Mouse (Mus musculus) CD4-positive, CD25-positive, alpha-beta regulatory T cell, adult 4 months (primary cell): ENCODE measurements around the gene Slc39a11. TPM values are rescaled to one million over a fixed set of nuclear protein-coding genes. Genes with fewer than 3 reads are reported as not detected.
A peak's percentile ranks its signal among the peaks of the same experiment; 100 is the strongest.

Source experiments
- ATAC-seq: one replicate; pipeline ENCODE4 v1.8.0; 2017
- polyA plus RNA-seq, 2 experiments: library from polyadenylated mRNA; unstranded; fragments of 100-300 nt; shearing (Covaris generic); gene quantifications; one replicate each; pipeline ENCODE4 v1.2.1; 2017

The Slc39a11 gene
- polyA plus RNA-seq, 2 experiments from 2014 or later = 12.0 to 17.9 TPM

DNA sequence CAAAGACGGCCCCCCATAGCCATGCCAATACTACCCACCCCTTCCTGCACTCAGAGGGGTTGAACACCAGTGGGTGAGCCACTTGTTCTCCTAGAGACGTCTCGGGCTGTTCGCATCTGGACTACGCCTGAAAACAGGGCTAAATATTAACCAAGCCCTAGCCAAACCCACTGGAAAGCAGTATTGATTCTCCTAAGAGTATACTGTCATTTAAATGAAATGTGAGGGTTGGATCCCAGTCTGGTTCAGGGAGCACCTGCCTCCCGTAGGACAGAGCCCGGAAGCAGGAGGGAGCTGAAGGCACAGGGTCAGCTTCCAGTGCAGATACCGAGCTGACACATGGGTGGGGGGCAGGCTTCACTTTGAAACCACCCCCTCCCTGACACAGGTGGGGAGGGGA lies 18.0 kb downstream of the Slc39a11 start:
- ATAC-seq = no peak

DNA sequence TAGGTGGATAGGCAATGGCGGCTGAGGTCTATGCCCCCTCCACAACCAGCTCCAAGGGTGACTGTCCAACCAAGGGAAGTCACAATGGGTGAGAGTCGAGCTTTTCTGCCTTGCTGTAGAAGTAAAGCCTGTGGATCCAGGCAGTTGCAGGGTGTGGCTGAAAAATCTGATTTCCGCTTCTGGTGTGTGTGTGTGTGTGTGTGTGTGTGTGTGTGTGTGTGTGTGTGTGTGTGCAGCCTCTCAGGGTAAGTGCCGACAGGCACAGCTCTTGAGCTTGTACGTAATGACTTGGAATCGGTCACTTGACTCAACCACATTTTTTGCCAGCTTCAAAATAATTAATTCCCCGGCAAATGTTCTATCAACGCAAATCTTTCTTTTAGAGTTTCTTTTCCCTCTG lies 18.6 kb downstream of the Slc39a11 start:
- ATAC-seq = no peak

DNA sequence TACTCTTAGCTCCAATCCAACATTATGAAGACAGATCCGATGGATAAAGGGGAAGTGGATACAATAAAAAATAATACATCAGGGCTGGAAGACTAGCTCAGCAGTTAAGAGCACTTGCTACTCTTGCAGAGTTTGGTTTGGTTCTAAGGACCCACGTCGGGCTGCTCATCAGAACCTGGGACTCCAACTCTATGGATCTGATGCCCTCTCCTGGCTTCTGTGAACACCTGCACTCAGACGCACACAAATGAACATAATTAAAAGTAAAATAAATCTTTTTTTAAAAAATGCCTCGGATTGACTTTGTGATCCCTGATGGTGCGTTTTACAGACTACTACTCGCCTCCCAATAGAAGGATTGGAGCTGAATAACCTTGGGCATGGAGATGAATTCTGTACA lies 19.2 kb downstream of the Slc39a11 start:
- ATAC-seq = no peak

DNA sequence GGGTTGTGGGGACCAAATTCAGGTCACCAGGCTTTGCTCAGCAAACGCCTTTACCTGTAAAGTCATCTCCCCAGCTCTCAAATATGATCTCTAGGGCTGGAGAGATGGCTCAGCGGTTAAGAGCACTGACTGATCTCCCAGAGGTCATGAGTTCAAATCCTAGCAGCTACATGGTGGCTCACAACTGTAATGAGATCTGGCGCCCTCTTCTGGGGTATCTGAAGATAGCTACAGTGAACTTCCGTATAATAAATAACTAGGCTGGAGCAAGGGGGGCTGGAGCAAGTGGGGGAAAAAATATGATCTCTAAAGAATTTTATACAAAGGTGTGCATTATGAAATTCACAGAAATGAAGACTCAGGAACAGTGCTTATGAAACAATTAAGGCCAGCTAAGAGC lies 22.1 kb downstream of the Slc39a11 start:
- ATAC-seq = no peak

DNA sequence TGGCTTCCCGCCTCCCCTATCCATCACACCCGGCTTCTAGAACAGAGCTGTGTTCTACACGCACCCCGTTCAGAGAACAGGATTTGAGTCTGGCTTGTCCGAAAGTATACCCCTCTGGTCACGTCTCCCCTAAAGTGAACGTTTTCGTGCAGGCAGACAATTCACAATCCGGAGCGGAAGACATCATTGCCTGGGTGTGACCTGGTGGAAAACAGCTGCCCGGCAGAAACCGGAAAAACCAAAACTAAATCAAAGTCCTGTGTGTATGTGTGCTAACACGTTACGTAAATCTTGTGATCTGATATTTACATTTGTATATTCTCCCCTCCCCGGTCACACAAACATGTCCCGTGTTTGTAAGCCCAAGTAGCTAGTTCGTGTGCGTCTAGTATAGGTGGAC lies 24.4 kb downstream of the Slc39a11 start:
- no peak for ATAC-seq

DNA sequence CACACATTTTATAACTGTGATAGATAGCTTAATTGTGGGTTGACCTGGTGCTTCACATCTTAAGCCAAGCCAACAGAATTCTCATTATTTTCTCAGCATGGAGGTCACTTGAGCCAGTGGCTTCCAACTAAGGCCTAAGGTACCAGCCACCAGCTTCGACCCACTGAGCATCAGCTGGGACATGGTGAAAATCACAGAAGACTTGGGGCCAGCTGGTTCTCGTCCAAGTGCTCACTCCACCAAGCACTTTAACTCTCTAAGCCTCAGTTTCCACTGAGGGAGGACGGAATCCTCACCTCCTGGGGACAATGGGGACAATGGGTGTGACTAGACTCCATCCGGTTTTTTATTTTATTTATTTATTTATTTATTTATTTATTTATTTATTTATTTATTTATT lies 27.9 kb downstream of the Slc39a11 start:
- no peak for ATAC-seq

DNA sequence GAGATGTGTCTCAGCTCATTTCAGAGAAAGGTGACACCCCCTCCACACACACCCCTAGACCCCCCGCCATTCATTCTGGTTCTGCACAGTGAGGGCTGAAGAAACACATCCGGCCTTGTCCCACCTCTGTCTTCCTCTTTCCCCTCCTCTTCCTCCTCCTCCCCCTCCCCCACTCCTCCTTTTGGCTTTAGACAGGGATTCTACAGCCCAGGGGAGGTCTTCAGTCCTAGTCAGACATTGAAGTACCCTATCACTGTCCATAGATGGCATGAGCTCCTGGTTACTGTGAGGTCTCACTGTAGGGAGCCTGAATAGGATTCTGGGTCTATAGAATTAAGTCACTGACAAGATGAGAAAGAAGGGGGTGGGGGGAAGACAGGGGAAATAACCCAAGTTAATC lies 28.9 kb downstream of the Slc39a11 start:
- no peak for ATAC-seq

DNA sequence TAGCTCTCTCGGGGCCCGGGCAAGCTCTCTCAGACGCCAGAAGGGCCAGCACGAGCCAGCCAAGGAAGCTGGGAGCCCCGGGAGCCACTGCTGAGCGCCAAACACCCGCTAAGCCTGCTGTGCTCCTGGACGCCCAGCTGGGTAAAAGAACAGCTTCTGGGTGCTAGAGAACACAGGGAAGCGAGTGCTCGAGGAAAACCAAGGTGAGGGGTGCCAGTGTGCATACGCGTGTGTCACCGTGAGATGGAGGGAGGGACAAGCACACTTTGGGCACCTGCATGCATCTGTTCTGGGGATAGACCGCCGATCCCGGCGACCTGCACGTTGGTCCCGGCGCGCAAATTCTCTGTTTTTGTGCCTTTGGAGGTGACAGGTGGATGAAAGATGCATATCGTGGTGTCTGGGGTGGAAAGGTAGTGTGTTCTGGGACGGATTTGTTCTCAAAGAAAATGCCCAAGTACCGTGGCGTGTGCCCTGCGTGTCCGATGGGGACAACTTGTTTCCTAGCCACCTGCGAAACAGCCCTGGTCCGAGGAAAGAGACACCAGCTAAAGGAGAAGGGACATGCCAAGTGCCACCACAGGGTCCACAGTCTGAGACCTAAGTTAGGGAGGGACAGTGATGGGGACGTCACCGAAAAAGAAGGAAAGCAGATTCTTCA lies 30.3 kb downstream of the Slc39a11 start:
- ATAC-seq = peak; percentile 19

DNA sequence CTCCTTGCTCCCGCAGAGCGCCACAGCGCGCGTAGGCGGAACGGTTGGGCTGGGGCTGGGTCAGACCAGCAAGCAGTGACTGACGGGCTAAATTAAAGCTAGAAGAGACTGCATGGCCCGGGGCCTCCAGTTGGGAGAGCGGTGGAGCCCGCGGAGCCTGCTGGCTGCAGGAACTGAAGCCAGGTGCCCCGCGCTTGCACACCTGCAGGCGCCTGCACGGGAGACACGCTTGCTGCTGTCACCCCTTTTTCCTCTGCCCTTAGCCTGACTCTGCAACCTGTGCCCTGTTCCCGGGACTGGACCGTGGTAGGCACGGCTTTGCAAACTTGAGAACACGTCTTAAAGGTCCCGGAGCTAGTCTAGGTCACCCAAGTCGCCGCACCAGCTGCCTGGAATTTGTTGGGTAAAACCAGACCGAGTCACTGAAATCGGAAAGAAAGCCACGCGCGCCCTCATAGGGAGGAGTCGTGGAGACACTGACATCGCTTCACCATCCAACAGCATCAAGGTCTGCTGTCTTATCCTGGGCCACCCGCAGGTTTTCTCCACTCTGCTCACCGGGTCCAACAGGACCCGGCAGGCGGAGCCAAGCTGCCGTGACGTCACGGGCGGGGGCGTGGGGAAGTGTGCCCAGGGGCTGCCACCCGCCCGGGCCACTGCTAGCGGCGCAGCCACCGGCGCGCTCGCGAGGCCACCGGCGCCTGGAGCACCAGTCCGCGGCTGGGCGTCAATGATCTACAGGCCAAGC lies 31.0 kb downstream of the Slc39a11 start, which contains the start of gene Sstr2:
Sstr2 (plus strand) TSS at position 671 of the 748 bp plus-strand sequence.
- ATAC-seq = peak; percentile 73

DNA sequence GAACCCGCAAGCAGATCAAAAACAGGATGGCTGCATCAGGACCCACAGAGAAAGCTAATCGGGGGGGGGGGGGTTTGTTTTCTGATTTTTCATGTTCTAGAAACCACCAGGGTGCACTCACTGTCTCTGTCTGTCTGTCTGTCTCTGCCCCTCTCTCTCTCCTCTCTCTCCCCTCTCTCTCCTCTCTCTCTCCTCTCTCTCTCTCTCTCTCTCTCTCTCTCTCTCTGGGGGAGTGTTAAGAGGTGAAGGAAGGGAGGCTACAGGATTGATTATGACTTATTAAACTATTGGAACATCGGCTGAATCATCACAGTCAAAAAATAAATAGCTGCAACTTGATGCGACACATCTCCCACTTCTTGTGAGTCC lies 31.6 kb downstream of the Slc39a11 start:
- no peak for ATAC-seq

DNA sequence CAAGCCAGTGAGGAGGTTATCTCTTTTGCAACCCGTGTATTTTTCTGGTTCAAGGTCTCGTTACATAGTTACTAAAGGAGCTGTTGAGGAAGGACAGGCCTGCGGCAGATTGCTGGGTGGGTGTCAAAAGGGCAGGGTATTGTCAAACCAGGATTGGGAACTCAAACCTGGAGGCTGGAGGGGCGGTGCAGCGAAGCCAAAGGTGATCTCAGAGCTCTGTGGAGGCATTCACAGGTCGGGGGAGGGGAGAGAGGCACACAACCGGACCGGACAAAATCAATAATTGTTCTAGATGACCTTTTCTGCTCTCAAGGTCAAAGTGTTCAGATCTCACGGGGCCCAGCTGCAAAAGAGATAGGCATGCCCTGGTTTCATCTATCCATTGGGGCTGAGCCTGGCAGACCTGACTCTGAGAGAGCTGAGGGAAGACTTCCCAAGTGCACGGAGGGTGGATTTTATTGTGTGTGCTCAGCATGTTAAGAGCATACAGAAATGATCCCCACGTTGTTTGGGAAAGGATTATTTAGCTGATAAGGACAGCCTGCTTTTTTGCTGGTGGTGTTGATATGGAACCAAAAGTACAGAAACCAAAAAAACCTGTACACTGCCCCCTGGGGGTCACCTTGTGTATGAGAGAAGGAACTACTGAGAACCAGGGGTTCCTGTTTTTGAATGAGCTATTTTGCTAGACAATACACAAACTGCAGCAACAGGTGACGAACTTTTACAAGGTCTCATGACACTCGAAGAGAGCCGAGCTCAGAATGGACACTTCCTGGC lies 32.6 kb downstream of the Slc39a11 start:
- ATAC-seq = peak; percentile 63

DNA sequence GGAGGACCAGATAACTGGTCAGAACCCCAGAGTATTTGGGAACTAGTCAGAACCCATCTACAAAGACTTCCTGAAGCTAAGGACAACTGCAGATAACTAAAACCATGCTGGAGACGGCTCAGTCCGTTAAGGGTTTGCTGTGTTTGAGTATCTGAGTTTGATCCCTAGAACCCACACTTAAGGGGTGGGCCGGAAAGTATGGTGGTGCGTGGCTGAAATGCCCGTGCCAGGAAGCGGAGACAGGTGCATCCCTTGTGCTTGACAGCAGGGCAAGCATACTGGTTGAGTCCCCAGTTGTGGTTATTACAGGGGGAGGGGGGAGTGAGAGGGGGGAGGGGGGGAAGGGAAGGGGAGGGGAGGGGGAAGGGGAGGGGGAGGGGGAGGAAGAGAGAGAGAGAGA lies 35.4 kb downstream of the Slc39a11 start:
- ATAC-seq = no peak

DNA sequence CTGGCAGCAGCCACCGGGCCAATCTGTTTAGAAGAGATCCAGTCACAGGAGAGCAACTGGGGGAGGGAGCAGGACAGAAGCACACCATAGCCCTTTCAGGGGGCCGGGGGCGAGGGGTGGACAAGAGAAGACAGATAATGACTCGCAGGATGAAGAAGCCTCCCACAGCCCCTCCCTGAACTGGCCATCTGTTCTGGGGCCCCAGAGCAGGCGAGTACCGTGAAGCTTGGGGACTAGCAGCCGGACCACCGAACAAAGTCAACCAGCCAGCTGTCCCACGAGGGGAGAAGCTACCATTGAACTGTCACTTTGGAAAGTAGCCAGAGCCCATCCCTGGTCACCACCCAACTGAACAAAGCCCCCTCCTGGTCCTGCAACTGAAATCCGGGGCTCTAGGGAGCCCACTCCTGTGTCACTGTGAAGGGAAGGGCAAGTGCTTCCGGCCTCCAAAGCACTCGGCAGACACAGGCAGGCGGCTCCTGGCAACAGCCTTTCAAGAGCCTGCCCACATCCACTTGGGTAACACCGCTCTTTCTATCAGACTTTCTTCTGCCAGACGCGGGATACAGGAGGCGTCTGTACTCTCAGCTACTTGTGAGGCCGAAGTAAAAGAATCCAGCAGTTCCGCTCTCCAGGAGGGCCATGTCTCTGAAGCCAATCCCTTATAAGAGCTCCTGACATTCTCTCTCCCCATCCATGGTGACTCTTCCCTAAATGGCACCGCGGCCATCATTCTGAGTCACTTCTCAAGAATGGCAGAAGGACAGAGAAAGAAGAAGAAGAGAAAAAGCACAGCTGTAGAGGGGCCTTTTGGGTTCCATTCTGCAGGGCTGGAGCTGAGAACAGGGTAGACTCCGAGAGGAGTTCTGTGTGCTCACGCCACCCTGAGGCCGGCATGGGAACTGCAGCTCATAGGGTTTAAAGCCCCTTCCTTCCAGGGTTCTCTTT lies 37.9 kb downstream of the Slc39a11 start:
- ATAC-seq = peak; percentile 92

DNA sequence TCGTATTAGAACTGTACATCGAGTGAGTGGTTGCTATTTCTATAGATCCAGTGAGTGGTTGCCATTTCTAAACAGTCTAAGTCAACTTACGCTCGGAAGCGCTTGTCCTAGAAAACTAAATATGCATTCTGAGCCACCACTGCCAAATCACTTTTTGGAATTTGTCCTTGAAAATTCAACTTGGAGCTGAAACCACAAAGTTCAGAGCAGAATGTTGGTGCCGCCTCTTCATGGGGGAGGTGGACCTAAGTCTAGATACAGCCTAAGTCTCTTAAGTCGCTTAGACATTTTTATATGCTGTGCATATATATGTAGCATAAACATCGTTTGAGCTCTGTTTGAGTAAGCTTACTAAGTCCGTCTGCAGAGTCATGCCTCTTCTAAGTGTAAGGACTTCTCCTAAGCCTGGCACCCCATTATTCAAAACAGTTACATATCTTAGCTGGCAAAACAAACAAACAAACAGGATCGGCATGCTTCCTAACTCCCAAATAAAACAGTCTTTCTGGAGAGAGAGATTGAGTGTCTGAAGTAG lies 38.7 kb downstream of the Slc39a11 start:
- ATAC-seq = no peak

DNA sequence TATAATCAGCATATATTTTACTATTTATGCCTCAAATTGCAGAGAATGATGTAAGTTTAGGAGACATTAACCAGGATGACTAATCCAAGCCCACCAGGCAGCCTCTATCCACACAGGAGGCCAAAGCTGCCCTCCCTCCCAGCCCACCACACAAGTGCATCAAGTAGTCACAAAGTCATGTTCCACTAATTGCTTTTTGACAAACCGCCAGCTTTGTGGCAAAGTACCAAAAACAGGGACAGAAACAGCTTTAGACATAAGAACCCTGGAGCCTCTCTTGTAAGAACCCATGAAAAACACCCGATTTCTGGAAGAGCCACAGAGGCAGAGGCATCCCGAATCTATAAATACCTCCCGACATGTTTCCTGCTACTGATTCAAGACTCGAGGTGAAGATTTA lies 39.6 kb downstream of the Slc39a11 start:
- no peak for ATAC-seq

DNA sequence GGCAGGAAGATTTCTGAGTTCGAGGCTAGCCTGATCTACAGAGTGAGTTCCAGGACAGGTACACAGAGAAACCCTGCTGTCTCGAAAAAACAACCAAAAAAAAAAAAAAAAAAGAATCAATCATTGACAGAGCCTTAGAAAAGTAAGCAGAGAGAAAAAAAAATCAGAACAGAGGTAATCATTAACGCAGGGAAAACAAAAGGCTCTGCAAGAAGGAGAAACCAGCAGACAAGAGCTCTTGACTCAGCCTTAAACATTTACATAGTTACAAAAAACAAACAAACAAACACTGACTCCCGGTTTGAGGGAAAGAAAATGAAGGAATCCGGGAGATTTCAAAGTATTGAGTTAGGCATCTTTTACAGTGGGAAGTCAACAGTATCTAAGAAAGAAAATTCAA lies 40.3 kb downstream of the Slc39a11 start:
- ATAC-seq = no peak

DNA sequence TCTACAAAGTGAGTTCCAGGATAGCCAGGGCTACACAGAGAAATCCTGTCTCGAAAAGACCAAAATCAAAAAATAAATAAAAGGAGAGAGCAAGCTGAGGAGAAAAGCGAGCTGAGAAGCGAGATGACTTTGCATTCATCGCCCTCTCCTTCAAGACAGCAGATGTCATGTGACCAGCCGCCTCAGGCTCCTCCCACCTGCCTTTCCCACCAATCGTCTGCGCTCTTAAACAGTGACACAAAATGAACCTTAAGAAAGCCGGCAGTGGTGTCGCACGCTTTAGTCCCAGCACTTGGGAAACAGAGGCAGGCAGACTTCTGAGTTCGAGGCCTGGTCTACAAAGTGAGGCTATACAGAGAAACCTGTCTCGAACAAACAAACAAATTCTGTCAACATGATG lies 42.3 kb downstream of the Slc39a11 start:
- no peak for ATAC-seq

DNA sequence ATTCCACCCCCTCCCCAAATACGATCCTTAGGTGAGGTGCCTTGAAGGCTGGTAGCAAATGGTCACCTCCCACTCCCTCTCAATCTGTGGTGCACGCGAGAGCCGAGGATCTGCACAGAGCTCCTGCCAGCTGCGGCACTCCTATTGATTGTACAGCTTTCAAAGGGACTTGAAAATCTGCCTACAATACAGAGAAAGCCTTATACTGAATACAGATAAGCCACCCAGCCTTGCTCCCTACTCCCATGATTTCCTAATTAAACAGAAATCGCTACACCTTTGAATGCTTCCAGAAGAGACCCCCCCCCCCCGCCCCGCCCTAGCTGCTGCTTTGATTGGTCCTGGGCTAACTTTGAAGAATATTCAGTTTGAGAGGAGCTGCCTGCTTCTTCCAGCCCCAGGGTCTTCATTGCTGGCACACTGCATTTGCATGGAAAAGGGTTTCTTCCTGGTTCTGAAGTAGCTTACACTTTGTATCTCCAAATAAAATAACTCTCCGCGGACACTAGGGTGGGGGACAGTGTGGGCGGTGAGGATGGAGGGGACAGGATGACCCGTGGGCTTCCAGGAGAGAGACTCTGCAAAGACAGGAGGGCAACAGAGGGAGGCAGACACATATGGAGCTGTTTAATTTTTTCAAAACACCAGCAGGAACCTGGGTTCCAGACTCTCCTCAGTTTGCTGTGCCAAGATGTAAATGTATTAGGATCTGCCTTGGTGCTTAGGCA lies 48.1 kb downstream of the Slc39a11 start:
- no peak for ATAC-seq

DNA sequence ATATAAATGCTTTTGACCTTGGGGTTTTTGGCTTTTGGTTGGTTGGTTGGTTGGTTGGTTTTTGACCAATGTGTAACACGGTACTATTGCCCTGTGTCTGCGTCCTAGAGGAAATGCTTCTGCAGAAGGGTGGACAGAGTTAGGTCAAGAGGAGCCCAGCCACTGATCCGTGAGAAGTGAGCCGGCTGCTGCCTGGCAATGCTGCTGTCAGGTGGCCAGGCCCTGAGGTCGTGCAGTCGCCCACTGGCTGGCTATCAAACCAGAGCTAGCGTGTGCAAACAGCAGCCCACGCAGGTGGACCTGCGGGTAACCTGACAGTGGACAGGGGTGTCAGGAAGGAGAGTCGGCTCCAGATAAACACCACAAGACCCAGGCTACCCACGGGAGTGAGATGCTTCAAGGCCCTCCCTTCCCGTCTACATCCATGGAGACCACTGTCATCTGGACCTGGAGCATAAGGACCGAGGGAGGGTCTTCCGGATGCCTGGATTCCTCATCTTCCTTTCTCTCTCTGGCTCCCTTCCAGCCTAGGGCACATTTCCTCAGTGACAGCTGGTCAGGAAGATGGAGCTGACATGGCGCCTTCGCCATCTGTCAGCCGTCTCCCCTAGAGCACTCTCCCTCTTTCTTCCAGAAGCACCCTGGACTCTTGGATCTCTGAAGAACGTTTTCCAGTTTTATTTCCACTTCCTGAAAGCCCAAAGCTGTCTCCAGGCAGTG lies 49.2 kb downstream of the Slc39a11 start:
- no peak for ATAC-seq

DNA sequence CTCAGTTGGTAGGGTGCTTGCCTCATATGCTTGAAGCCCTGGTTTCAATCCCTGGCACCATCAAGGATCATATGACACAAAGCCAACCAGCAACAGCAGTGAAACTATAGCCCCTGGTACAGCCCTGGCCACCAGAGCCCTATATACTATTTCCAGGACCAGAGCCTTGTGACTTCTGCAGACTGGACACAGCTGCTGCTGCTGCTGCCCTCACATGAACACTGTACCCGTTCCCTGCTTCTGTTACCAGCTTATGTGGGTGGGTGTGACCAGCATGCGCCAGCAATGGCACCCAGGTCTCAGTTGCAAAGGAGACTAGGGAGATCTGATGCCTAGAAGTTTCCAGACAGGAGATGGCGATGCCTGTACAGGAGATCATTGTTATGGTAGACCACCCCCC lies 52.2 kb downstream of the Slc39a11 start:
- ATAC-seq = no peak

DNA sequence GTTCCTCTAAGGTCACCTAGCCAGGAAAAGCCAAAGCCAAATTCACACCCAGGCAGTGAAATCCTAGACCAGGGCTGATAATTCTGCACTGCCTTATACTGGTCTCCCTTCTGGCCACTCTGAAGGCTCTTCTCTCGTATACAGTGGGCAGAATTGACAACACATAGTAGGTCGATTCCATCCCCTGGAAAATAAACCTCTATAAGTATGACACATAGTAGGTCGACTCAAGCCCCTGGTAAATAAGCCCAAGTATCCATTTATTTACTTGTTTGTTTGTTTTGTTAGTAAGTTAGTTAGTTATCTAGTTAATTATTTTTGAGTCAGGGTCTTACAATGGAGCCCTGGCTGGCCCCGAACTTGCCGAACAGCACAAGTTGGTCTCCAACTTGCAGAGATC lies 54.7 kb downstream of the Slc39a11 start:
- ATAC-seq = no peak
